In genomic region chr2:135745126-135745525, GRCm38 (mm10) we compare ENCODE assay signal across 10 mouse cellular contexts.
DNase-seq lines count a peak whose midpoint lies in the region; ATAC-seq and TF ChIP-seq lines count a peak whose summit lies in the region.
"Had no signal": no experiment of that assay in that cellular context is flagged by ENCODE, and none has a peak within 500 bp of the region (broad histone marks: within the 10 kb centered on the region; RNA-seq: fewer than 3 reads in every experiment).

No protein-coding gene starts in this region.

- TF ChIP-seq CTCF in midbrain, postnatal 0 days (IDR thresholded peaks at IDR 0.05), result peak; percentile 54

- H3K9ac ChIP-seq in heart, embryonic 14.5 days (ENCODE audit: low read length), result no peak overlapping the region
- H3K9ac ChIP-seq in heart, embryonic 12.5 days, result no peak overlapping the region
- H3K9ac ChIP-seq in midbrain, postnatal 0 days (replicated peaks; ENCODE audit: low read length, poor library complexity, severe bottlenecking), result no peak overlapping the region
- no peak overlapping the region for H3K9ac ChIP-seq in midbrain, embryonic 16.5 days (ENCODE audit: low read depth, low read length)

- H3K9me3 ChIP-seq in heart, embryonic 14.5 days (ENCODE audit: control insufficient read depth, low read length), result peaks cover 3% of the 10 kb centered on the region; the same call in 1 of the 2 replicates
- H3K9me3 ChIP-seq in heart, embryonic 12.5 days (replicated peaks), result 0 out of 2 replicates have a peak, but pooled peaks cover 7% of the 10 kb centered on the region
- no peaks in the 10 kb centered on the region for H3K9me3 ChIP-seq in midbrain, postnatal 0 days (ENCODE audit: low read length)
- no peaks in the 10 kb centered on the region for H3K9me3 ChIP-seq in midbrain, embryonic 16.5 days (replicated peaks; ENCODE audit: control insufficient read depth, low read length, poor library complexity, severe bottlenecking)
- H3K9me3 ChIP-seq: megakaryocyte, embryonic 14.5 days had no signal

- H3K27me3 ChIP-seq in heart, embryonic 14.5 days (ENCODE audit: control insufficient read depth, insufficient read depth, low read length), result no peaks in the 10 kb centered on the region
- no peaks in the 10 kb centered on the region for H3K27me3 ChIP-seq in heart, embryonic 12.5 days (replicated peaks)
- H3K27me3 ChIP-seq in midbrain, postnatal 0 days (ENCODE audit: insufficient read depth, low read length), result no peaks in the 10 kb centered on the region
- H3K27me3 ChIP-seq in midbrain, embryonic 16.5 days (ENCODE audit: control insufficient read depth, insufficient read depth, low read depth, low read length), result no peaks in the 10 kb centered on the region
- H3K27me3 ChIP-seq: megakaryocyte, embryonic 14.5 days had no signal

- WGBS in heart, embryonic 14.5 days, result 56% methylated on average over 7 of the region's 7 CpGs
- 57% methylated on average over 7 of the region's 7 CpGs for WGBS in heart, embryonic 12.5 days
- WGBS in midbrain, postnatal 0 days, result 53% methylated on average over 7 of the region's 7 CpGs
- 52% methylated on average over 7 of the region's 7 CpGs for WGBS in midbrain, embryonic 16.5 days

- peak overlapping the region; percentile 39 for H3K4me2 ChIP-seq in heart, embryonic 14.5 days (ENCODE audit: low read length)
- no peak overlapping the region for H3K4me2 ChIP-seq in heart, embryonic 12.5 days
- no peak overlapping the region for H3K4me2 ChIP-seq in midbrain, postnatal 0 days (ENCODE audit: low read depth, low read length, poor library complexity, severe bottlenecking)
- no peak overlapping the region for H3K4me2 ChIP-seq in midbrain, embryonic 16.5 days (ENCODE audit: low read length)

- peaks cover 15 to 30% of the 10 kb centered on the region in 2 experiments for H3K4me1 ChIP-seq in heart, embryonic 14.5 days (ENCODE audit: control insufficient read depth in 2 of 2, insufficient read depth in 2 of 2, low read length in 2 of 2)
- peaks cover 48% of the 10 kb centered on the region for H3K4me1 ChIP-seq in heart, embryonic 12.5 days (replicated peaks)
- no peaks in the 10 kb centered on the region for H3K4me1 ChIP-seq in midbrain, postnatal 0 days (ENCODE audit: insufficient read depth, low read length)
- peaks cover 12% of the 10 kb centered on the region for H3K4me1 ChIP-seq in midbrain, embryonic 16.5 days (ENCODE audit: control insufficient read depth, insufficient read depth, low read length)

- H3K36me3 ChIP-seq in heart, embryonic 14.5 days (ENCODE audit: control insufficient read depth, insufficient read depth, low read length), result 0 out of 2 replicates have a peak, but pooled peaks cover 4% of the 10 kb centered on the region
- no peaks in the 10 kb centered on the region for H3K36me3 ChIP-seq in heart, embryonic 12.5 days
- H3K36me3 ChIP-seq in midbrain, postnatal 0 days (ENCODE audit: insufficient read depth, low read length), result no peaks in the 10 kb centered on the region
- no peaks in the 10 kb centered on the region for H3K36me3 ChIP-seq in midbrain, embryonic 16.5 days (ENCODE audit: control insufficient read depth, insufficient read depth, low read length)

- peak; percentile 48 for DNase-seq in midbrain, postnatal 0 days (ENCODE audit: low spot score)
- DNase-seq in kidney, postnatal 25 days, result peak; percentile 57 to 73
- DNase-seq in spleen, postnatal 4 days (ENCODE audit: low spot score in 2 of 2), result no peak
- DNase-seq in left cerebral cortex, adult 9 months (ENCODE audit: low spot score in 2 of 2), result no peak
- DNase-seq in thymus, postnatal 10 days (ENCODE audit: low spot score in 2 of 2), result no peak
- DNase-seq: layer of hippocampus, adult 9-11 months had no signal

- no peak overlapping the region for H3K27ac ChIP-seq in heart, embryonic 14.5 days (replicated peaks in 1 of 2; ENCODE audit: control insufficient read depth in 1 of 2, insufficient read depth in 1 of 2, low read depth in 2 of 2, low read length in 2 of 2)
- H3K27ac ChIP-seq in heart, embryonic 12.5 days (ENCODE audit: poor library complexity, severe bottlenecking), result no peak overlapping the region
- H3K27ac ChIP-seq in midbrain, postnatal 0 days (ENCODE audit: low read depth, low read length), result no peak overlapping the region
- H3K27ac ChIP-seq in midbrain, embryonic 16.5 days (ENCODE audit: low read length), result no peak overlapping the region

- H3K4me3 ChIP-seq in heart, embryonic 14.5 days (ENCODE audit: control insufficient read depth in 1 of 2, insufficient read depth in 1 of 2, low read depth in 1 of 2, low read length in 2 of 2), result no peak overlapping the region
- no peak overlapping the region for H3K4me3 ChIP-seq in heart, embryonic 12.5 days
- H3K4me3 ChIP-seq in midbrain, postnatal 0 days (ENCODE audit: low read depth, low read length), result no peak overlapping the region
- H3K4me3 ChIP-seq in midbrain, embryonic 16.5 days (ENCODE audit: low read depth, low read length), result no peak overlapping the region
- H3K4me3 ChIP-seq: megakaryocyte, embryonic 14.5 days had no signal

- no peak for ATAC-seq in heart, embryonic 14.5 days (ENCODE audit: insufficient number of reproducible peaks, insufficient read depth, low FRiP score, low read depth)
- ATAC-seq in heart, embryonic 12.5 days (ENCODE audit: insufficient number of reproducible peaks, low FRiP score), result no peak
- ATAC-seq in midbrain, postnatal 0 days (ENCODE audit: low FRiP score), result no peak
- ATAC-seq in midbrain, embryonic 16.5 days, result no peak

Comparison
In these comparisons a context has a peak if more than half of its experiments do, and no peak if none do; other contexts are left out.
1. DNase-seq: peak in midbrain, postnatal 0 days (single experiment) and kidney, postnatal 25 days (2 of 2); none in spleen, postnatal 4 days (0 of 2), left cerebral cortex, adult 9 months (0 of 2) and thymus, postnatal 10 days (0 of 2).